Mouse (Mus musculus) olfactory bulb, adult 2 months (tissue): ENCODE measurements around the gene Cenpq.

ENCODE experiments used
- CTCF ChIP-seq: fragments of 200-500 bp; IDR thresholded peaks from 2 replicates; pipeline ENCODE4 v1.5.1; 2012; ENCODE audit warnings: low read depth, mild to moderate bottlenecking, low read length, moderate library complexity; ENCODE audit not compliant: insufficient read depth
- POLR2A ChIP-seq: fragments of 200-500 bp; IDR thresholded peaks from 2 replicates; pipeline ENCODE4 v1.6.1; 2012; ENCODE audit warnings: mild to moderate bottlenecking, low read depth, low read length, moderate library complexity; ENCODE audit not compliant: insufficient read depth

GRCm38 (mm10) chr17:40885155-40885554 is 49.7 kb downstream of the Cenpq start:
- no peak for TF ChIP-seq POLR2A
- TF ChIP-seq CTCF, result no peak
